Mouse (Mus musculus) right cerebral cortex, postnatal 4 days (tissue): ENCODE data around the gene Cldn5.

ENCODE experiments used
- DNase-seq: peaks from one replicate; pipeline ENCODE4 v3.0.0-alpha.2; 2022

Gene Cldn5

DNA sequence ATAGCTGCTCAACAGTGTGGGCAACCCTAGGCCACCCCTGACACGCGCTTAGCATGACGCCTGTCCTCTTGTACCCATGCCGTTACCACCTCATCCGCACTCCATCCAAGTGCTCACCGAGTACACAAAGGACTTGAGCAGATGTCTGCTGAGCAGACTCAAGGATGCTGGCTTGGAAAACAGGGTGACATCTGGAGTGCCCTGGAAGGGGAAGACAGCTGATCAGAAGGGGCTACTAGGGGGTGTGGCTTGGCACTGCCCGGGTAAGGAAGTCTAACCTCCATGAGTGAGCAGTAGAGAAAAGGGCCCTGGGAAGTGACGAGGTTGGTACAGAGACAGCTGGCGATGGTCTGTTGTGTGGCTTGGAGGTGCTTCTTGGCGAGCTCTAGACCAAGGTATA is 10.0 kb downstream of the Cldn5 start:
- DNase-seq = no peak

DNA sequence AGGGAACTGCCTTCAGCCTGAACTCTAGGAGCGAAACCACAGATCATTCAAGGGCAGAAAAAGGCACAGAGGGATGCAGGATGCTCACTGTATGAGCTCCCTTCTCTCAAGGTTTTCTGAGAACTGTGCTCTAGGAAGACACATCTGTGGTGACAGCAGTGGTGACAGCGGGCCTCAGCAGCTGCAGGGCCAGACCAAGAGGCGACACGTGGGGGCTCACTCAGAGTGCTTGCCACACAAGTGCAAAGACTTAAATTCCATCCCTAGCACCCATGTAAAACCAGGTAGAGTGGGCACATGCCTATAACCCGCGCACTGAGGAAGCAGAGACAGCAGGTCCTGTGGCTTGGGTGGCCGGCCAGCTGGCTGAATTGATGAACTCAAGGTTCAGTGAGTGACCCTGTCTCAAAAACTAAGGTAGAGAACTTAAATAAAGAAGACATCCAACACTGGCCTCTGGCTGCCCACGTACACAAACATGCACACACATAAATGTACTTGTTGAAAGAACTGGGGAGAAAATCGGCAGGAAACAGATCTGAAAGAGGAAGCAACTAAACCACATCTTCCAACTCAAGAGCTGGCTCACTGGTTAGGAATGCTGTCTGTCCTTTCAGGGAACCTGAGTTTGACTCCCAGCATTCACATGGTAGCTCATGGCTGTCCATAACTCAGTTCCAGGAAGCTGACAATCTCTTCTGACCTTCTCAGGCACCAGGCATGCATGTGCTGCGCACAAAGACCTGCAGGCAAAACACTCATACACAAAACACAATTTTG is 12.2 kb downstream of the Cldn5 start:
- no peak for DNase-seq

DNA sequence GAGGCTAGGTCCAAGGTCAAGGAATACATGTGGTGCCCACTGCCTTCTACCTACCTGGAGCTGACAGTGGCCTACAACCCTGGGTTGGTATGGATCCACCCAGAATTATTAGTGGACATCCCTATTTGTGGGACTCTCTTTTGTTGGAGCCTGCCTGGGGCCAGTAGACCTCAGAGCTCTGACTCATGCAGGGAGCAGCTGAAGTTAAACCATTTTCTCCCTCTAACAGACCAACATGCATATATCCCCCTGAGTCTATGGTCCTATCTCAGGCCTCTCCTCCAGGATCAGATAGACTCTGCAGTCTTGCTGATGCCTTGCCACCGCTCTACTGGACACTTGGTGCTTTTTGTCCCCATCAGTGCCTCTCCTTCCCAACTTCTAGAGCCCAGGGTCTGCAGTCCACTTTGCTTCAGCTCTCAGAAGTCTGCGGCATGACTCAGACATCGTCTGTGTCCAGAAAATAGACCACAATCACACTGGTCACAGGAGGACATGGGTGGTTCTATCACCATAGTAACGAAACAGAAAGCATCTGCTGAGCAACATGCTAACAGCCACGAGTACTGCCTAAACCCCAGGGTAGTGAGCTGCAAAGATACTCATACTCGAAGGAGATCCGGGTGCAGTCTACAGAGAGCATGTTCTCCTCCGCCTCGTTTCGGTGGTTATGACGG is 18.7 kb downstream of the Cldn5 start:
- no peak for DNase-seq

DNA sequence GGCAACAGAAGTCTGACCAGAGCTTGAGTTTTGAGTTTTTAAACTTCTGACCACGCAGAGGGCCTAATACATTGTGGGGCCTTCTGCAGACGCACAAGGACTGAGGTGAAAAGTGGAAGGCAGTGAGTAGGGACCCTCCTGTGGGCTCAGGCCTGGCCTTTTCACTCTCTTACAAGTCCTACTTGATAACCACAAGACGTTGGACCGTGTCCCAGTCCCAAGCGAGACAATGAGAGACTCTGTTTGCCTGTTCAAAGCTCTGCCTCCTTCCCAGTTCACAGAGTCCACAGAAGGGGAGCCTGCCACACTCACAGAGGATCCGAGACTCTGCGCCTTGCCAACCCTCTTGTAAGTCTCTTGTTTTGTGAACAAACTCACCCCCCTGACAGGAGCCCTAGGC is 20.0 kb downstream of the Cldn5 start:
- DNase-seq = no peak

DNA sequence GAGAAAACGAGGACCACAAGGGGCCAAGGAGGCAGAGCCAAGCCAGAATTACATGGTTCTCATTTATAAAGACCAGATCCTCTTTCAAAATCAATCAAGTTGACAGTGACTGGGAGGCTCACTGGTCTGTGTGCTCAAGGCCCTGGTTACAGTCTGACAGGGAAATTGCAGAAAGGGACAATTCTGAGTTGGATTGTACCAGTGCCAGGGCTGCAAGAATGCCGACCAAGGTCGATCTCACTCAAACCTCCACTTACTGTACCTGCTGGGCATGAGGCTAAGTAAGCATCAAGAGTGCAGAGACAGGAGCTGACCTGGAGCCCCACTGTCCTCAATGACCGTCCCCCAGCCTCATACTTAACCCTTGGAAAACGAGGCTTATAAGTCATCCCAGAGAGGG is 21.5 kb downstream of the Cldn5 start:
- no peak for DNase-seq

DNA sequence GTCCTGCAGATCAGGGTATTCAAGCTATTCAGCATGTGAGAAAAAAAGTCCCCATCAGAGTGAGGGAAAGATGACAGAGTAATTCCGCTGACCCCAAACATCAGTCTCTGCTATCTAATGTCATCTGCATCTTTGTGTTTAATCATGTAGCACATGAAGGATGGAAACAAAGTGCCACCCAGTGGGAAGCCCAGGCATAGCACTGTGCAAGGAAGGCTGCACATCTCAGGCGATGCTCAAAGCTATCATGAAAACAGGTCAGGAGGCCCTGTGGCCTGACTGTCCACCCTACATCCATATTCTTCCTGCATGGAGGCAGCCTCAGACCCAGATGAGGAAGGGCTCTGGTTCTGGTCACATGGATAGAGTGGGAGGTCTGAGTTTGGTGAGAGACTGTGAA is 22.2 kb downstream of the Cldn5 start:
- peak; percentile 71 for DNase-seq

DNA sequence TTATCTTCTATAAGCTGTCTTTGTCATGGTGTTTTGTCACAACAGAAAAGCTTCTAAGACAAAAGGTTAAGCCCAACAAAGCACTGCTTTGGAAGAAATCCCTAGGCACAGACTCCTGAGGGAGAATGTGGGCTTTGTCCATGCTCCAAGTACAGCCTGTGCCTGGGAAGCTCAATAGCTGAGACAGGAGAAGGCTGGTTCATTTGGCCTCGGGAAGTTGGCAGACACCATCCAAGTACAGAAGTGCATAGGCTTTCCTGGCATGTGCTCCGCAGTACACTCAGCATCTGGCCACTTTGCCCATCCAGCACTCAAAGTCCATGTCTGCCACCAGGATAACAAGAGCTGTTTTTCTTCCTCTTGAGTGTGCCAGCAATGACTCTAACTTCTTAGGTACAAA is 29.1 kb downstream of the Cldn5 start:
- no peak for DNase-seq

DNA sequence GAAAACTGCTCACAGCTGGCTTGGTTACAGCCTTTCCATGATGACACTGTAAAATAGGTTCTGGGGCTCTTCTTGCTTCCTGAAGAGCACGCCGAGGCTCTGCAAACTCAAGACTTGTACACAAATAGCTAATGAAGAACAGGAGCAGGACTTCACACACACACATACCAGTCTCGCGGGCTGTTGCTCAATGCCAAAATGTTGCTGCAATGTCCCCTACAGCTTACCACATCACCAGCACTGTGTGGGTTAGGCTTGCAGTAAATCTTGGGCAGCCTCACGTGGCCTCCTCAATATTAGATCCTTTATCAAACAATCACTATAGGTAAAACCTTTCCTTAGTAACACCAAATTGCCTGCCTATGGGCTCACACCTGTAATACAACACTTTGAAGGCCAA is 32.4 kb downstream of the Cldn5 start:
- DNase-seq = no peak

DNA sequence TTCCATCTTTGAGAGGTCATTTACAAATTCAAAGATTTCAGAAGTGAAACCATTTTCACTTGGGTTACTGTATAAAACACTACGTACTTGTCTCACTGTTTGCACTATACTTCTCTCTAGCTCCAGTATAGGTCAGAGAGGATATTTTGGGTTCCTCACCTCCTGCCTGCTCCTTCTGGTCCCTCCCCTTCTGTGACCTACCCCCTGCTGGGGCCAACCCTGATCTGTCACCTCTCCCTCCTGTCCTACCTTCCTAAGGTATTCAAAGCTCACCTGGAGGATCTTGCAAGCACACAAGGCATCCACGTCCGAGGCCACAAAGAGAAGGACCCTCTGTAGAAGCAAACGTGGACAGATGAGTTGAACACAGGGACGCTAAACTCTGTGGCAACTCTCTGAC is 34.4 kb downstream of the Cldn5 start:
- DNase-seq = no peak

DNA sequence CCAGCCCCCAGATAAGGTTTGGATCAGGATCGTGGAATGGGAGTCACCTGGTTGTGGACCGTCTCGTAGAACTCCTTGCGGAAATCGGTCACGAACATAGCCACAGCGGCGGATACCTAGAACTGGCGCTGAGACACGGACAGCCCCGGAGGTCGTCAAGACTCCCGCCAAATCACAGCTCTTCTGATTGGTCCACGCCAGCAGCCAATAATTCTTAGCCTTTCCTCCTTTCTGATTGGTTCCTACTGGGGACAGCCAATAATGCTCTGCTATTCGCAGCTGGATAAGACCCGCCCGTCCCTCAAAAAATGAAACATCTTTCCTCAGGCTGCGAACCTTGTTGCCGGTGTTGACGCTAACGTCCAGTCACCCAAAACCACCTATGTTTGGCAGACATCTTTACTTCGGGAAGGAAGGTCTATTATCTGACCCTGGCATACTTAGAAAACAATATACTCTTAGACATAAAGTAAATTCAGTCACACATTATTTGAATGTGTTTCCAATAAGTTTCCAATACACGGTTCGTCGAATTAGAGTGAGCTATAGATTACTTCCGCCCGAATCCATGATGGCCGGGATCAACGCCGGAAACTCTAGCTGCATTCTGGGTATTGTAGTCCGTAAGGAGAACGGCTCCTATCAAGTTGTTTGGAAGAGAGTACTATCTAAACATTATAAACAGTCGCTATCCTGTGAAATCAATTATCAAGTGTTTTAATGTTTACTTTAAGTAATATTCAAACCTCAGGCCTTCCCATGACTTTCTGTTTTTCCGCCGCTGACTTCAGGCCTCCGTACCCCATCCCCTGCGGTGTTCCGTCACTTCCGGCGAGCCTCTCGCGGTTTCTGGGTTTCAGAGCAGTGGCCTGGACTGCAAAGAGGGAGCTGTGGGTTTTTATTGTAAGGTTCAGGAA is 35.1 kb downstream of the Cldn5 start, which contains the start of the genes Ufd1 and Cdc45:
TSS of gene Ufd1 (plus strand) at position 312 of the 917 bp plus-strand sequence.
TSS of gene Cdc45 (minus strand) at position 520 of the 917 bp plus-strand sequence.
- peak; percentile 76 for DNase-seq

DNA sequence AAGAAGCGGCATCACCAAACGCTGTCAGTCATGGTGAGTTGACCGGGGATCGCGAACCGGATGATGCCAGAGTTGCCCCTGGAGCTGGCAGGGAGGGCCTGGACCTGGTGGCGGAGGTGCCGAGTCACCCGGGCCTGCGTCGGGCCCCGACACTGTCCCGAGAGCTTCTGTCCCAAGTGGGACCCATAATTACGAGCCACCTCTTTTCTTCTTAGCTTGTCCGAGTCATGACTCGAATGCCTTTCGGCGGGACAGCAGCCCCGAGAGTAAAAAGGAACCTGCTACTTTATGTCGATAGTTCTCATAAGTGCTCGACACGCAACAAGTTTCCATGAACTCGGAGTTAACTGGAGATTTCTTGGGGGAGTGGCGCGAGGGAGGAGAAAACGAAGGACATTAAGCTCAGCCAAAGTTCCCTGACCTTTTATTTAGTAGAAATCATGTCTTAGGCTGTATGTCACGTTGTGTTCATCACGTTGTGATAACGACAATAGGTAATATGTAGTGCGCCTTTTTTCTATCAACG is 35.8 kb downstream of the Cldn5 start:
- no peak for DNase-seq

DNA sequence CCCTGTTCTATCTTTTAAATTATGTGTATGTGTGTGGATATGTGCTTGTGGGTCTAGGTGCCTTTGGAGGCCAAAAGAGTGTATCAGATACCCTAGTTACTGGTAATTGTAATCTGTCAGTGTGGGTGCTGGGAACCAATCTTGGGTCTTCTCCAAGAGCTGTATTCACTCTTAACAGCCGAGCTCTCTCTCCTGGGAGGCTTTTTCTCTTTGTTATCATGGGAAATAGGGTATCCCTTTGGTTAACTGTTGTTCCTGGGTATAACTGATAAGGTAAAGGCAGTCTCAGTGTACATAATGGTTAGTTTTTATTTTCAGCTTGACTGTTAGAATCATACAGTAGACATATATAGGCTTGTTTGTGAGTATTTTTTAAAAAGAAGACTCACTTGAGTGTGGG is 45.7 kb downstream of the Cldn5 start:
- DNase-seq = no peak

DNA sequence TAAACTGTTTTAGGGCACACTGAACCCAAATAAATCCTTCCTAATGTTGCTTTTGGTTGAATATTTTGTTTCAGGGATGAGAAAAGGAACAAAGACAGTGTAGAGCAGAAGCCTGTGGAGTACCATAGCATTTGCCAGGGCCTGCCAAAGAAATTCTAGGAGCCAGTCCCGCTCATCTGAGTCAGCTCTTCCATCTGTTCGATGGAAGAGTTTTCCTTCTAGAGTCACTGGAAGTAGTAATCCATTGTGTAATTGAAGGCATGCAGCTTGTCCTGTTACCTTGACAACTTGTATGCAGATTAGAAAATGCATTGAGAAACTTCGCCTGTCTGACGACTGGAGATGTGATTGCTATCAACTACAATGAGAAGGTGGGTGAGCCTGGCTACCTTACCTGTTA is 46.3 kb downstream of the Cldn5 start:
- no peak for DNase-seq
